Mouse (Mus musculus) E14TG2a.4 (cell line): Measurements from ENCODE around the gene Mxd3.

Source experiments
- H3K27me3 ChIP-seq: 2 replicates; pipeline ENCODE4 v1.6.1; 2014; ENCODE audit warnings: low read length, control low read depth; ENCODE audit not compliant: insufficient read depth
- H3K36me3 ChIP-seq: 2 replicates; pipeline ENCODE4 v1.6.1; 2014; ENCODE audit warnings: low read length, control low read depth; ENCODE audit not compliant: insufficient read depth
- H3K4me1 ChIP-seq: replicated peaks from 2 replicates; pipeline ENCODE4 v1.6.1; 2014; ENCODE audit warnings: low read depth, low read length, control low read depth
- H3K4me3 ChIP-seq: replicated peaks from 2 replicates; pipeline ENCODE4 v1.5.1; 2014; ENCODE audit warnings: mild to moderate bottlenecking, low read length
- H3K9me3 ChIP-seq: 2 replicates; pipeline ENCODE4 v1.6.1; 2014; ENCODE audit warnings: low read length, control low read depth
- CTCF ChIP-seq: conservative IDR thresholded peaks from 2 replicates; pipeline ENCODE4 v1.5.1; 2014; ENCODE audit warnings: low read length
- NANOG ChIP-seq: IDR thresholded peaks from 2 replicates; pipeline ENCODE4 v1.6.1; 2014; ENCODE audit warnings: borderline replicate concordance, low read length, mixed read lengths
- POU5F1 ChIP-seq: IDR thresholded peaks from 2 replicates; pipeline ENCODE4 v1.6.1; 2014; ENCODE audit warnings: low read length, borderline replicate concordance

The Mxd3 gene

DNA sequence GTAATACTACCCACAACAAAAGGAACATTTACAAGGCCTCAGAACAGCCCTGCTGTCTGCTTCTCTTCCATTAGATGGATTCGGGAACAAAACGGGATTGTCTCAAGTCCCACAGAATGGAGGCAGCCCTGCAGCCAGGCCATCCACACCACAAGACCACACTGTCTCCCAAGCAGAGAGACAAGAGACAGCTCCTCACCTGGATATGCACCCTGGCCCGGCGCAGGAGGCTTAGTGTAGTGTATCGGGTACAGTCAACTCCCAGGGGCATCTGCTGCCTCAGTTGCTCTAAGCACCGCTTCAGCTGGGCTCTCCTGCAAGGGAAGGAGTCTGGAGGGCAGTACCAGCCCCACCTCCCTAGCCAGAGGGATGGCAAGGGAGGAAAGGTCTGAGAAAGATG, 1.5 kb downstream of the Mxd3 start:
- Histone ChIP-seq H3K4me3 (peak overlapping the region; percentile 89), H3K27me3 (no peaks in the 10 kb centered on the region), H3K4me1 (peaks cover 85% of the 10 kb centered on the region), H3K36me3 (peaks cover 45% of the 10 kb centered on the region), H3K9me3 (no peaks in the 10 kb centered on the region)
- TF ChIP-seq POU5F1 = no peak
- TF ChIP-seq NANOG = no peak
- TF ChIP-seq CTCF = no peak

DNA sequence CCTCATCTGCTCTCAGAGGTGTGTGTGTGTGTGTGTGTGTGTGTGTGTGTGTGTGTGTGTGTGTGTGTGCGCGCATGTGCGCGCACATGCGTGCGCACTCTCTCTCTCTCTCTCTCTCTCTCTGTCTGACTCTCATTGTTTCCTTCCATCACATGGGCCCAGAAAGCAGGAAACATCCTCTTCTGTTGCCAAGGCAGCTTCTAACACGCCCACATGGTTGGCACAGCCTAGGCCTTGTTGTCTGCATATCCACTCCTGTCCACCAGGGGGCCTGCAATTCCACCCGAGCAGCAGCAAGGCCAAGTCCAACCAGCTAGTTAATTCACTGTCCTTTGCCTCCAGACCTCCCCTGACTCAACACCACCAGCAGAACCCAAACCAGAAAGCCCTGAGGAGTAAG, 2.0 kb downstream of the Mxd3 start:
- H3K27me3 ChIP-seq = no peaks in the 10 kb centered on the region
- H3K36me3 ChIP-seq = peaks cover 51% of the 10 kb centered on the region
- H3K4me1 ChIP-seq = peaks cover 85% of the 10 kb centered on the region
- no peaks in the 10 kb centered on the region for H3K9me3 ChIP-seq
- peak overlapping the region; percentile 89 for H3K4me3 ChIP-seq
- peak; percentile 93 for TF ChIP-seq CTCF
- TF ChIP-seq POU5F1 = no peak

DNA sequence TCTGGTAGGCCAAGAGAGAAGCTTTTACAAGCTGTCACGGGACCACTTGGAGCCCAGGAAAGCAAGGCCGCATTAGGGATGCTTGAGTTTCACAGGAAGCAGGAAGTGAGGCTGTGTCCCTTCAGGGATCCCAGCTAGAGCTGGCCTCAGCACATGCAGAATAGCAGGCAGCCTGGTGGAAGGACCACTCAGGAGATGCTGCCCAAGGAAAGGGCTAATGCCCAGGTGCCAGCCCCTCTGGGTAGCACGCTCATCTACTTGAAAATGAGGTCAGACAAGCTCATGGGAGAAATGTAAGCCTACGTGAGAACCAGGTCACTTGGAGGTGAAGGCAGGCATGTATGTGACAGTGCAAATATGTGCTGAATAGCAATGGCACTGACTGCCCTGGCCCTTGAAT, 2.5 kb downstream of the Mxd3 start:
- TF ChIP-seq POU5F1 (no peak), NANOG (no peak), CTCF (no peak)
- no peaks in the 10 kb centered on the region for H3K9me3 ChIP-seq
- 0 out of 2 replicates have a peak overlapping the region, but pooled peaks have one; percentile 21 for H3K4me3 ChIP-seq
- H3K27me3 ChIP-seq = no peaks in the 10 kb centered on the region
- peaks cover 53% of the 10 kb centered on the region for H3K36me3 ChIP-seq
- peaks cover 83% of the 10 kb centered on the region for H3K4me1 ChIP-seq

DNA sequence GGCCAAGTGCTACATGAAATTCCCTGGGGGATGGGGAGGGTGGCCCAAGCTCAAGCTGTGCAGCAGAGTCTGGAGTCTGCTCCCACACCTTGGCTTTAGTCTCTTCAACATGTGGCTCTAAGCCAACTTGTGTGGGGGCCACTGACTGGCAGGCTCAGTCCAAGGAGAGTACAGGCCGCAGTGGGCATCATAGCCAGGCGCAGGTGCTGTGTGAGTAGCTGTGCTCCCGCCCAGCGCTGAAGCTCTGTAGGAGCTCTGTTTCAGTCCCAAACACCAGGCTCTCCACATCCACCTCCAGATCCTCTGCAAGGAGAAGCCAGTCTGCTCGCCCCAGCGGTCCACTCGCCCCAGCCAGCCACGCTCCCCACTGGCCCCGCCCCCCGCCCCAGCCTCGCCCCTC, 4.0 kb downstream of the Mxd3 start:
- Histone ChIP-seq H3K4me1 (peaks cover 76% of the 10 kb centered on the region), H3K36me3 (peaks cover 58% of the 10 kb centered on the region), H3K4me3 (peak overlapping the region; percentile 35), H3K9me3 (no peaks in the 10 kb centered on the region), H3K27me3 (no peaks in the 10 kb centered on the region)
- TF ChIP-seq POU5F1 (no peak), NANOG (no peak), CTCF (no peak)

DNA sequence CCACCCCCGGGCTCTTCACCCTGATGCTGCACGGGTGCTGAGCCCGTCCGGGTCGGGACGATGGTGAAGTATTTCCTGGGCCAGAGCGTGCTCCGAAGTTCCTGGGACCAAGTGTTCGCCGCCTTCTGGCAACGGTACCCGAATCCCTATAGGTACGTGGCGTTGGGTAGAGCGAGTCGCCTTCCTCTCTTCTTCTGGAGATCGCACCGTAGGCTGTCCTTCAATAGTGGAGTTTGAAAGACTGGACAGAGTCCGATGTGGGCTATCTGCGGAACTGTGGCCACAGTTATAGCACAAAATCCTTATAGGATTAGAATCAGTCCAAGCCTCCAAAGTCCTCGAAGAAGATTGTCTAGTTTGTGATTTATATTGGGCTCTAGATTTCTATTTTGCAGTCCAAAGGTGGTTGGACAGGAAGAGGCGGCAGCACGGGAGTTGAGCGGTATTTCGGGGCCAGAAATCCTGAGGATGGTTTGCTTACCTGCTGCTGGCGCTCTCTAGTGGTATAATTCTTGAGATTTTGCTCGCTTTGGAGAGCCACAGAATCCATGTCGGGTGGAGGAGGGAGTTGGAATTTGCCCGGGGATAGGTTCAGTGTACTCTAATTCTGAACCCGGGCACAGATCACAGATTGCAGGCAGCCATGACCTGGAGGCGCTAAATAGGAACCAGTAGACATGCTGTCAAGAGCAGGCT, 7.3 kb downstream of the Mxd3 start:
- 0 out of 2 replicates have a peak, but pooled peaks have one; percentile 4 for TF ChIP-seq CTCF
- TF ChIP-seq NANOG = no peak
- H3K36me3 ChIP-seq = peaks cover 81% of the 10 kb centered on the region
- peaks cover 71% of the 10 kb centered on the region for H3K4me1 ChIP-seq
- H3K27me3 ChIP-seq = no peaks in the 10 kb centered on the region
- H3K4me3 ChIP-seq = peak overlapping the region; percentile 94
- no peaks in the 10 kb centered on the region for H3K9me3 ChIP-seq

DNA sequence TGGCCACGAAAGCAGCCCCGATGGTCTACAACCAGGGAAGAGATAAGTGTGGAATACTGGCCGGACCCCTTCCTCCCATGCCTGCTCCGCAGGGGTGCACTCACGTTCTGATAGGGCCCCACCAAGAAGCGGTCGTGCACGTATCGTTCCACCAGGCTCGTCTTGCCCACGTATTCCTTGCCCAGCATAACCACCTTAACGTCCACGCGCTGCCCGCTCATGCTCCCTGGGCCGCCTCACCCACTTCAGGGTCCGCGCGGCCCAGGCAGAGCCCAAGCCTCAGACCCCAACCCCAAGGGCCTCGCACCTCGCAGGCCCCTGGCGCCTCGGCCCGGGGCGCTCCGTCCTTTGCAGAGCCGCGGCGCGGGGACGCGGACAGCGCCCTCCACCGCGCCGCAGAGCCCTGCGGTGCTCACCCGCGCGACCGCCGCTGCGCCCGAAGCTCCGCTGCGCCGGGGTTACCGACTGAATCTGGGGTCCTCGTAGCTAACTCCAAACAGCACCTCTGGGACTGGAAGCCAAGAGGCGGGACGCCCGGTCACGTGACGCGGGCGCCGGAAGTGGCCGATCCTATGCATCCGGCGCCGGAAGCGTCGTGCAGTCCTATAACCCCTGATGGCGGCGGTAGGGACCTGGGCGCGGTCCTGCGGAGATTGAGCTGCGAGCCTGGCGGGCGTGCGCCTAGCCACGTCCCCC, 8.0 kb downstream of the Mxd3 start, which contains the start of gene Rab24:
Rab24 (minus strand) TSS at position 513 of the 696 bp plus-strand sequence.
- no peaks in the 10 kb centered on the region for H3K27me3 ChIP-seq
- TF ChIP-seq CTCF = no peak
- TF ChIP-seq NANOG = no peak
- TF ChIP-seq POU5F1 = no peak
- peaks cover 83% of the 10 kb centered on the region for H3K36me3 ChIP-seq
- H3K4me1 ChIP-seq = peaks cover 69% of the 10 kb centered on the region
- no peaks in the 10 kb centered on the region for H3K9me3 ChIP-seq
- peak within 1 kb of the TSS; percentile 94 for H3K4me3 ChIP-seq

DNA sequence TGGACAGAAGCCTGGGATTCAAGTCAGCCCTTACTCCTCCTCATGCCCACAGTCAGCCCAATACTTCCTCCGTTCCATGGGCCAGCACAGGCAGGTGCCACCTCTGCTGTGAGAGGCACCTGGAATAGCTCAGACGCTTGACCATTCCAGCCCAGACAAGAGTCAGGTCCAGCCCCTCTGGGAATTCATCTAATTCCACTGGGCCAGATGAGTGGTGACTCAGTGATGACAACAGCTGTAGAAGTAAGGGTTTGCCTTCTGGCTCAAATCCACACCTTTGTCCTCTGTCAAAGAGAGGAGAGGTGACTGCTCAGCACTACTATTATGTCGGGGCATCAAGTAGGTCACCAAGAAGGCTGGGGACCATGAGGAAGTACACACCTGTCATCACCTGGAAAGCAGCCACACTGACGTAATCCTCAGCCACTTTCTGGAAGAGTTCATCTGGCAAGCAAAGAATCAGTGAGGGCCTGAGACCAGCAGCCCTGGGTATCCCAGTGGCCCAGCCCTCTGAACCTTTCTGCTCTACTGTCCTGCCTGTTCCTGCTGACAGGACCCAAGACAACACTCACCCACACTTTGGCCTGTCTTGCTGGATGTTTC, 9.6 kb downstream of the Mxd3 start, which contains the start of gene Prelid1:
Prelid1 (plus strand) TSS at position 570 of the 603 bp plus-strand sequence.
- H3K27me3 ChIP-seq = no peaks in the 10 kb centered on the region
- TF ChIP-seq NANOG (no peak), CTCF (no peak), POU5F1 (no peak)
- no peaks in the 10 kb centered on the region for H3K9me3 ChIP-seq

DNA sequence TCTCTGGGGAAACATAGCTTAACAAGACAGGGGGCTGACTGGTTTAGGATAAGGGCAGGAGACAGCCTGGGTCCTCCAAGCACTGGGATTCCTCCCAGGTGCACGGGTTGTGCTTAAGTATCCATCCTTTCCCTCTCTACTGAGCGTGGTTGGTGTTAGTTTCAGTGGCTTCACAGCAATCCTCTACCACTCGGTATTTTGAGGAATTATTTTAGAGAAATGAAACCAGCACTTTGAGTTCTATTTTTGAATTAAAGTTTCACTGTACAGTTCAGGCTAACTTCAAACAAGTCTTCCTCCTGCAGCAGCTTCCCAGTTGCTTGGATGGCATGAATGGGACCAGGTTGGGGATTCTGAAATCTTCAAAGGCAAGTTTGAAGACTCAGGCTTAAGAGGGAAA, 11.3 kb downstream of the Mxd3 start:
- H3K9me3 ChIP-seq = no peaks in the 10 kb centered on the region
- no peak for TF ChIP-seq NANOG
- no peak for TF ChIP-seq POU5F1
- TF ChIP-seq CTCF = no peak
- H3K36me3 ChIP-seq = peaks cover 88% of the 10 kb centered on the region
- no peak overlapping the region for H3K4me3 ChIP-seq
- H3K27me3 ChIP-seq = no peaks in the 10 kb centered on the region
- H3K4me1 ChIP-seq = peaks cover 67% of the 10 kb centered on the region

More for the DNA sequence above, 9.6 kb downstream of the Mxd3 start, which contains the start of gene Prelid1:
- H3K36me3 ChIP-seq = peaks cover 86% of the 10 kb centered on the region
- peak within 1 kb of the TSS; percentile 94 for H3K4me3 ChIP-seq
- H3K4me1 ChIP-seq = peaks cover 69% of the 10 kb centered on the region
